Mouse (Mus musculus) monocyte, adult 2 months (primary cell): ENCODE results near the gene Tmem178b.

Source experiments
- DNase-seq, 2 experiments: peaks; one replicate each; pipeline ENCODE4 v3.0.0; 2022; ENCODE audit warnings: low spot score in 2 of 2, low read depth in 1 of 2

The Tmem178b gene

GRCm38 (mm10) chr6:40015185-40015584 is 142.1 kb downstream of the Tmem178b start:
- no peak for DNase-seq

- DNase-seq, result no peak
These were observed 142.8 kb downstream of the Tmem178b start for GRCm38 (mm10) chr6:40015711-40016460.

- DNase-seq, result no peak
These were observed 146.3 kb downstream of the Tmem178b start for GRCm38 (mm10) chr6:40019396-40019795.

- no peak for DNase-seq
These were observed 150.7 kb downstream of the Tmem178b start for GRCm38 (mm10) chr6:40023592-40024335.

GRCm38 (mm10) chr6:40024336-40024934 is 151.4 kb downstream of the Tmem178b start:
- DNase-seq, result no peak

GRCm38 (mm10) chr6:40032901-40033300 is 159.8 kb downstream of the Tmem178b start:
- DNase-seq, result no peak

- no peak for DNase-seq
These were observed 160.9 kb downstream of the Tmem178b start for GRCm38 (mm10) chr6:40033935-40034334.

- DNase-seq, result no peak
These were observed 176.2 kb downstream of the Tmem178b start for GRCm38 (mm10) chr6:40048969-40049908.

- DNase-seq, result no peak
These were observed 176.9 kb downstream of the Tmem178b start for GRCm38 (mm10) chr6:40049909-40050484.

- DNase-seq, result no peak
These were observed 178.6 kb downstream of the Tmem178b start for GRCm38 (mm10) chr6:40051698-40052097.

GRCm38 (mm10) chr6:40052593-40052992 is 179.5 kb downstream of the Tmem178b start:
- no peak for DNase-seq

- no peak for DNase-seq
These were observed 186.4 kb downstream of the Tmem178b start for GRCm38 (mm10) chr6:40059466-40059865.

GRCm38 (mm10) chr6:40061327-40062189 is 188.5 kb downstream of the Tmem178b start:
- no peak for DNase-seq

- no peak for DNase-seq
These were observed 189.1 kb downstream of the Tmem178b start for GRCm38 (mm10) chr6:40062190-40062501.

GRCm38 (mm10) chr6:40063438-40063837 is 190.4 kb downstream of the Tmem178b start:
- DNase-seq, result no peak

- no peak for DNase-seq
These were observed 190.8 kb downstream of the Tmem178b start for GRCm38 (mm10) chr6:40063899-40064298.

GRCm38 (mm10) chr6:40064342-40064741 is 191.3 kb downstream of the Tmem178b start:
- DNase-seq, result no peak

- DNase-seq, result no peak
These were observed 195.4 kb downstream of the Tmem178b start for GRCm38 (mm10) chr6:40068467-40068866.

- DNase-seq, result no peak
These were observed 197.9 kb downstream of the Tmem178b start for GRCm38 (mm10) chr6:40071007-40071406.

GRCm38 (mm10) chr6:40076089-40076488 is 203.0 kb downstream of the Tmem178b start:
- DNase-seq, result no peak
